Mouse (Mus musculus): Measurements from ENCODE around the gene Zfp462. TPM values are rescaled to one million over a fixed set of nuclear protein-coding genes. Genes with fewer than 3 reads are reported as not detected.
A peak's percentile ranks its signal among the peaks of the same experiment; 100 is the strongest.

Zfp462 gene
- polyA plus RNA-seq, 1 experiment from 2014 or later = 22.6 TPM

GRCm38 (mm10) chr4:54937161-54937560 lies 7.7 kb upstream of the Zfp462 start:
- no peaks in the 10 kb centered on the region for H3K36me3 ChIP-seq
- H3K27me3 ChIP-seq = no peaks in the 10 kb centered on the region
- ATAC-seq = no peak
- no peak overlapping the region for H3K9ac ChIP-seq (replicated peaks)
- no peak overlapping the region for H3K4me2 ChIP-seq (replicated peaks)
- H3K9me3 ChIP-seq = no peaks in the 10 kb centered on the region
- no peaks in the 10 kb centered on the region for H3K4me1 ChIP-seq (replicated peaks)
- 94% methylated on average over 1 of the region's 1 CpGs for WGBS
- H3K4me3 ChIP-seq (replicated peaks) = no peak overlapping the region
- no peak overlapping the region for H3K27ac ChIP-seq

- Histone ChIP-seq H3K4me1 (replicated peaks) (peaks cover 19% of the 10 kb centered on the region), H3K9me3 (no peaks in the 10 kb centered on the region), H3K36me3 (no peaks in the 10 kb centered on the region), H3K9ac (replicated peaks) (peak overlapping the region; percentile 99), H3K4me3 (replicated peaks) (peak overlapping the region; percentile 92), H3K27me3 (no peaks in the 10 kb centered on the region), H3K27ac (peak overlapping the region; percentile 99), H3K4me2 (replicated peaks) (peak overlapping the region; percentile 92)
- ATAC-seq = peak; percentile 56
- under 1% methylated on average over 36 of the region's 36 CpGs for WGBS
Measured at GRCm38 (mm10) chr4:54945603-54946445, 976 bp downstream of the Zfp462 start.

DNA sequence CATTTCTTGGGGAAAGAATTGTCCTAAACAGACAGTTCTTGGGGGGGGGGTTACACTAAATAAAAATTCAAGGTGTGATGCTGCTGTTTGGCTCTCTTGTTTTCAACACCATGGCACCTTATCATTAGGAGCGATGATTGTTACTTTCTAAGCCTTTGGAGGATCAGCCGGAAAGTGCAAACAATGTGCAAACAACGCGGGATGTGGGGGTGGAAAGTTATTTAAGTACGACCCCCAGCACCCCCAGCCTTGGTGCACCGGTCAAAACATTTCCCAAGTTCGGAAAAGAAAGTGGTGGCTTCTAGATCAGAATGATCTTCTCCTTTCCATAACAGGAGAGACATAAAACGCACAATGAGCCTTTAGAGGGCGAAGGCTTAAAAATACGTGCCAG lies 1.8 kb downstream of the Zfp462 start:
- H3K4me1 ChIP-seq (replicated peaks) = peaks cover 25% of the 10 kb centered on the region
- ATAC-seq = no peak
- peak overlapping the region; percentile 92 for H3K4me2 ChIP-seq (replicated peaks)
- H3K27ac ChIP-seq = peak overlapping the region; percentile 99
- H3K9me3 ChIP-seq = no peaks in the 10 kb centered on the region
- H3K4me3 ChIP-seq (replicated peaks) = peak overlapping the region; percentile 92
- H3K36me3 ChIP-seq = no peaks in the 10 kb centered on the region
- H3K27me3 ChIP-seq = no peaks in the 10 kb centered on the region
- H3K9ac ChIP-seq (replicated peaks) = peak overlapping the region; percentile 99
- under 1% methylated on average over 10 of the region's 10 CpGs for WGBS

DNA sequence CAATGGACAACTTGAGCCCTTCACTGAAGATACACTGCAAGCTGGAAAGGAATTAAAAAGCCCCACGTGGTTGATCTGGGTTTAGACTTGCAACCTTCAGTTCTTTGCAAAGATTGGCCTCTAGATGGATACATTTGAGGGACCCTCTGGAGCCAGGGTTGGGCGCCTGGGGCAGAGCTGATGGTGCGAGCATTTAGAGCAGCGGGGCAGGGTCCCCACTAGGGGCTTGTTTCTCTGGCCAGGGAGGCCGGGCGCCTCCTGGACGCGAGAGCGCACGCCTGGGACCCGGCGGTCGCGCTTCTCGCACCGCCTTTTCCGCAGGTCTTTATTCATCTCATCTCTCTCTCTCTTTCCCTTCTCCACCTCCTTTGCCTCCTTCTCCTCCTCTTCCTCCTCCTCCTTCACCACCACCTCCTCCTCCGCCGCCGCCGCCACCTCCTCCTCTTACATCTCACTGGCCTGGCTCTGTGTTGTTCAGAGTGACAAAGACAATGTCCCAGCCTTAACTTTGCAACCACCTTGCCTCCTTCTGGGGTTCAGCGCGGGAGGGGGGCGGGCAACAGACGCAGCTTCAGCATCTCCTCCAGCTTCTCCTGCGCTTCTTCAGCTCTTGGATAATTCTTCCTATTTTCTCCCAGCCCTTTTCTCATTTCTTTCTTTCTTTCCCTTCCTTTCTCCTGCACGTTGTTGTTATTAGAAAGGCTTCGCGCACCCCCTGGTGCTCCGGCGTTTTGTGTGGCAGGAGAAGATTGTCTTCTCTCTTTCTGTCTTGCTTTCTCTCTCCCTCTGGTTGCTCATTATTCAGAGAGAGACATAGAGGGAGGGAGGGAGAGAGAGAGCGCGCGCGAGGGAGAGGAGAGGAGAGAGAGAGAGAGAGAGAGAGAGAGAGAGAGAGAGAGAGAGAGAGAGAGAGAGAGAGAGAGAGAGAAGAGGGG lies 2.5 kb downstream of the Zfp462 start:
- H3K27me3 ChIP-seq = no peaks in the 10 kb centered on the region
- WGBS = under 1% methylated on average over 31 of the region's 35 CpGs
- ATAC-seq = peak; percentile 59

GRCm38 (mm10) chr4:54947991-54948615 lies 3.3 kb downstream of the Zfp462 start:
- Histone ChIP-seq H3K27me3 (no peaks in the 10 kb centered on the region), H3K4me1 (replicated peaks) (peaks cover 39% of the 10 kb centered on the region), H3K4me3 (replicated peaks) (peak overlapping the region; percentile 92), H3K36me3 (no peaks in the 10 kb centered on the region), H3K9me3 (no peaks in the 10 kb centered on the region), H3K4me2 (replicated peaks) (peak overlapping the region; percentile 92), H3K27ac (peak overlapping the region; percentile 99), H3K9ac (replicated peaks) (peak overlapping the region; percentile 99)
- 3% methylated on average over 24 of the region's 25 CpGs for WGBS
- ATAC-seq = peak; percentile 34

More for the DNA sequence above, 2.5 kb downstream of the Zfp462 start:
- Histone ChIP-seq H3K4me1 (replicated peaks) (peaks cover 31% of the 10 kb centered on the region), H3K27ac (peak overlapping the region; percentile 99), H3K9ac (replicated peaks) (peak overlapping the region; percentile 99), H3K36me3 (no peaks in the 10 kb centered on the region), H3K4me3 (replicated peaks) (peak overlapping the region; percentile 92), H3K9me3 (no peaks in the 10 kb centered on the region), H3K4me2 (replicated peaks) (peak overlapping the region; percentile 92)

GRCm38 (mm10) chr4:54948616-54949560 lies 4.0 kb downstream of the Zfp462 start:
- no peaks in the 10 kb centered on the region for H3K9me3 ChIP-seq
- H3K4me2 ChIP-seq (replicated peaks) = peak overlapping the region; percentile 92
- H3K36me3 ChIP-seq = no peaks in the 10 kb centered on the region
- peak overlapping the region; percentile 92 for H3K4me3 ChIP-seq (replicated peaks)
- peak overlapping the region; percentile 99 for H3K9ac ChIP-seq (replicated peaks)
- no peaks in the 10 kb centered on the region for H3K27me3 ChIP-seq
- peak; percentile 51 for ATAC-seq
- 1% methylated on average over 27 of the region's 32 CpGs for WGBS
- peaks cover 45% of the 10 kb centered on the region for H3K4me1 ChIP-seq (replicated peaks)
- peak overlapping the region; percentile 99 for H3K27ac ChIP-seq

GRCm38 (mm10) chr4:54949561-54949940 lies 4.7 kb downstream of the Zfp462 start:
- ATAC-seq = no peak
- Histone ChIP-seq H3K36me3 (no peaks in the 10 kb centered on the region), H3K4me2 (replicated peaks) (peak overlapping the region; percentile 92), H3K9me3 (no peaks in the 10 kb centered on the region), H3K27ac (peak overlapping the region; percentile 99), H3K9ac (replicated peaks) (peak overlapping the region; percentile 99), H3K27me3 (no peaks in the 10 kb centered on the region), H3K4me3 (replicated peaks) (peak overlapping the region; percentile 92), H3K4me1 (replicated peaks) (peaks cover 45% of the 10 kb centered on the region)
- 7% methylated on average over 7 of the region's 7 CpGs for WGBS

GRCm38 (mm10) chr4:54950136-54950535 lies 5.3 kb downstream of the Zfp462 start:
- Histone ChIP-seq H3K4me2 (replicated peaks) (peak overlapping the region; percentile 92), H3K36me3 (no peaks in the 10 kb centered on the region; the same call in 1 of the 2 replicates), H3K9ac (replicated peaks) (peak overlapping the region; percentile 99), H3K27ac (peak overlapping the region; percentile 99), H3K9me3 (no peaks in the 10 kb centered on the region), H3K4me3 (replicated peaks) (peak overlapping the region; percentile 92), H3K27me3 (no peaks in the 10 kb centered on the region), H3K4me1 (replicated peaks) (peaks cover 50% of the 10 kb centered on the region)
- no peak for ATAC-seq
- WGBS = 28% methylated on average over 2 of the region's 2 CpGs

DNA sequence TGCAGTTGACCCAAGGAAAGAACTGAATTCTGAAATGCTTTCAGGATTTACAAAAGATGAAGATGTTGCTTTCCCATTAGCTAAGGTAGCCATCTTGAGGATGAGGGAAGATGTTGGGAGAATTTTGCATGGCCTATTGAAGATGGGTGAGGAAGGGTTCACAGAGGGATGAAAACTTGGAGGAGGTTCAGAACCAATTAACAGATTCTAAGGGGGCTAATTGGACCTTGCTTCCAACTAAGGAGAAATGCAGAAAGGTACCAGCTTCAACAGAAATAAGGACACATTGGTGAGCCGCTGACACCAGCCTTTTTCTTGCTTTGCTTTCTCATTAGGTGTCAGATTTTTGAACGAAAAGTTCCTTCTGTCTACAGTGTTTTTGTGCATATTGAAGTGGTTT lies 6.0 kb downstream of the Zfp462 start:
- H3K27ac ChIP-seq = peak overlapping the region; percentile 99
- H3K9ac ChIP-seq (replicated peaks) = peak overlapping the region; percentile 99
- peaks cover 56% of the 10 kb centered on the region for H3K4me1 ChIP-seq (replicated peaks)
- no peak for ATAC-seq
- no peaks in the 10 kb centered on the region for H3K9me3 ChIP-seq
- no peaks in the 10 kb centered on the region for H3K27me3 ChIP-seq
- peak overlapping the region; percentile 92 for H3K4me3 ChIP-seq (replicated peaks)
- H3K36me3 ChIP-seq = peaks cover 4% of the 10 kb centered on the region; the same call in 1 of the 2 replicates
- H3K4me2 ChIP-seq (replicated peaks) = peak overlapping the region; percentile 92
- WGBS = 64% methylated on average over 2 of the region's 2 CpGs

GRCm38 (mm10) chr4:54953657-54954395 lies 9.0 kb downstream of the Zfp462 start:
- ATAC-seq = no peak
- Histone ChIP-seq H3K4me1 (replicated peaks) (peaks cover 70% of the 10 kb centered on the region), H3K4me3 (replicated peaks) (no peak overlapping the region), H3K36me3 (peaks cover 25% of the 10 kb centered on the region), H3K9ac (replicated peaks) (no peak overlapping the region), H3K4me2 (replicated peaks) (no peak overlapping the region), H3K27me3 (no peaks in the 10 kb centered on the region), H3K27ac (no peak overlapping the region), H3K9me3 (no peaks in the 10 kb centered on the region)
- 92% methylated on average over 9 of the region's 9 CpGs for WGBS
